Mouse (Mus musculus) MEL-GATA-1-ER (cell line): Measurements from ENCODE around the gene Tmem102.

Experiments used
- DNase-seq: peaks from one replicate; pipeline ENCODE4 v3.0.0-alpha.2; 2012; ENCODE audit warnings: low read depth; ENCODE audit errors: extremely low read depth

Tmem102 gene

GRCm38 (mm10) chr11:69758478-69758970 lies 46.9 kb downstream of the Tmem102 start, which contains the start of gene Polr2a:
TSS of gene Polr2a (minus strand) at chr11:69758637.
- peak; percentile 88 for DNase-seq

GRCm38 (mm10) chr11:69758090-69758456 lies 47.4 kb downstream of the Tmem102 start:
- DNase-seq, result peak; percentile 84

GRCm38 (mm10) chr11:69757303-69758089 lies 47.9 kb downstream of the Tmem102 start:
- no peak for DNase-seq

GRCm38 (mm10) chr11:69754701-69755100 lies 50.7 kb downstream of the Tmem102 start:
- peak; percentile 57 for DNase-seq

DNA sequence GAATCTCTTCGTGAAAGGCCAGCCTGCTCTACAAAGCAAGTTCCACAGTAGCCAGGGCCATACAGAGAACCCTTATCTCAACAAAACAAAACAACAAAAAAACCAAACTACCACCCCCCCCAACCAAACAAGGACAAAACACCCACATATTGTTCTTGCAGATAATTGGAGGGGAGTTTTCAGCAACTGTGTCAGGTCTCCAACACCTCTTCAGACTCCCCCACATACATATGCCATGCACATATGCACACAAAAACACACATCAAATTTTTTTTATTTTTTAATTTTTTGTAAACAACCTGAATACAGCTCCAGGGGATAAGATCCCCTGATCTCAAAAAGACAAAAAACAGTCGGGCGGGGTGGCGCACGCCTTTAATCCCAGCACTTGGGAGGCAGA lies 51.2 kb downstream of the Tmem102 start:
- no peak for DNase-seq
